Mouse (Mus musculus): Measurements from ENCODE around the gene Dysf.

Dysf gene

GRCm38 (mm10) chr6:84235365-84235764 lies 227.0 kb downstream of the Dysf start:
- no peak for DNase-seq

DNA sequence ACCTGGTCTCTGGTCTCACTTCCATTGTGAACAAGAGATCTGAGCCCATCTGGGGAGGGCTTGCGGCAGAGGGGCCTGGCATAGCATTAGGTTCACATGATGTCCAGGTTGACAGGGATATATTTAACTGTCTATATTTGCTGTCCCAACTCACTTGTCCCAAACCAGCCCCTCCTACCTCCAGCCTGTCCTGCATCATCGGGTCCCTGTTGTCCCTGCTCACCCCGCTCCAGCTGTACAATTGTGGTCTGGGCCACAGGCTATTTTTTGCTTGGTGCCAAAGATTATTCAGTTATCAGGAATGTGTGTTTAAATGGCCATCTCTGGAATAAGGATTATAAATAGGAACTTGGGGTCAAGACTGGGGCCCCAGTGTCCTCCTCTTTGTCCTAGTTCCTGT lies 235.0 kb downstream of the Dysf start:
- DNase-seq: no peak

GRCm38 (mm10) chr6:84246101-84246760 lies 237.8 kb downstream of the Dysf start:
- no peak for DNase-seq

GRCm38 (mm10) chr6:84246979-84247378 lies 238.6 kb downstream of the Dysf start:
- DNase-seq: no peak
